Mouse (Mus musculus): ENCODE measurements around the gene Fcamr. TPM values are rescaled to one million over a fixed set of nuclear protein-coding genes. Genes with fewer than 3 reads are reported as not detected.

Fcamr gene
- 0.16 TPM in 1 of 2 replicates, not detected in the other for polyA plus RNA-seq (2014; fragmentation: Nextera tagmentation; extraction: Ambion mirVana)

DNA sequence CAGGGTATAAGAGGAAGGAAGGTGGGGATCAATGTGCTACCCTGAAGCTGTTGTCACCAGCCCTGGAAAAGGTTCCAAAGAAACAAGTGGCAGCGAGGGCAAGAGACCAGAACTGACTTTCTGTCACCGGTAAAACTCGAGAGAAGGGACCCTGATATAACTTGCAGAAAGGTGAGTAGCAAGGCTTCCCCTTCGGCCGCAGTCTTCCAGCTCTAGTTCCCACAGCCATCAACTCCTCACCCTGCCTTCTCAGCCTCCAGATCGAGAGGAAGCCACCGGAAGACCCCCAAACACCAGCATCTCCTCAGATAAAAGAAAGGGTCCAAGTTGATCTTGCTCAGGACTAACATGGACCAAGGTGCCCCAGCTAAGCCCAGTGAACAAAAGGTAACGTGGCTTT is at the start of gene Fcamr:
Gene Fcamr (plus strand): TSS at position 301 of the 400 bp plus-strand sequence.
- Histone ChIP-seq H3K9ac (ENCODE audit: low read length) (no peak within 1 kb of the TSS), H3K4me1 (replicated peaks; ENCODE audit: control insufficient read depth, insufficient read depth, low read length) (no peaks in the 10 kb centered on the region), H3K27ac (ENCODE audit: low read depth) (no peak within 1 kb of the TSS), H3K36me3 (ENCODE audit: control insufficient read depth, insufficient read depth, low read length) (no peaks in the 10 kb centered on the region), H3K9me3 (ENCODE audit: control insufficient read depth, low read length) (no peaks in the 10 kb centered on the region), H3K27me3 (replicated peaks; ENCODE audit: control insufficient read depth, insufficient read depth, low read length) (no peaks in the 10 kb centered on the region), H3K4me3 (ENCODE audit: low read depth, low read length) (no peak within 1 kb of the TSS), H3K4me2 (ENCODE audit: low read length) (no peak within 1 kb of the TSS)
- DNase-seq (ENCODE audit: low spot score) (peak; percentile 33), ATAC-seq (replicated peaks; ENCODE audit: low FRiP score, low TSS enrichment, low read depth) (no peak)
- WGBS = 84% methylated on average over 8 of the region's 8 CpGs

- Histone ChIP-seq H3K27me3 (replicated peaks; ENCODE audit: control insufficient read depth, insufficient read depth, low read length) (no peaks in the 10 kb centered on the region), H3K27ac (ENCODE audit: low read depth) (no peak overlapping the region), H3K9ac (ENCODE audit: low read length) (no peak overlapping the region), H3K36me3 (ENCODE audit: control insufficient read depth, insufficient read depth, low read length) (no peaks in the 10 kb centered on the region), H3K4me3 (ENCODE audit: low read depth, low read length) (no peak overlapping the region), H3K4me1 (replicated peaks; ENCODE audit: control insufficient read depth, insufficient read depth, low read length) (no peaks in the 10 kb centered on the region; the same call in 1 of the 2 replicates), H3K4me2 (ENCODE audit: low read length) (no peak overlapping the region), H3K9me3 (ENCODE audit: control insufficient read depth, low read length) (no peaks in the 10 kb centered on the region)
- WGBS = 50% methylated on average over 9 of the region's 9 CpGs
- DNase-seq (ENCODE audit: low spot score) = no peak
- no peak for ATAC-seq (replicated peaks; ENCODE audit: low FRiP score, low TSS enrichment, low read depth)
These were observed 41.0 kb upstream of the Fcamr start for GRCm38 (mm10) chr1:130759689-130760088.

DNA sequence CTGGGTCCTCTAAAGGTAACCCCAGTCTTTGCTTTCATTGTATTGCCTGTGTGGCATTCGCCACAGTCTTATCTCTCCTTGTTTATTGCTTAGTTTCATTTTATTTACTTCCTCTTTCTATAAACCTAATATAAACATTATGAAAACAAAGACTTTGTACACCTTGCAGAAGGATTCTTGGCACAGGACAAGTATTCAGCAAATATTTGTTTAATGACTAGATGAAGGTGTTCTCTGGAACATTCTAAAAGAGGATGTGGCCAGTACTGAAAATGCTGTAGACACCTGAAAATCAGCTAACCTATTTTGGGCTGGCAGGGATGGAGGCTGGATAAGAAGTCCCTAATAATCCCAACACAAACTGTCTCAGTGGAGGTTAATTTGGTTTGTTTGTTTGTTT is 39.1 kb upstream of the Fcamr start:
- WGBS = 55% methylated on average over 1 of the region's 1 CpGs
- Histone ChIP-seq H3K27me3 (replicated peaks; ENCODE audit: control insufficient read depth, insufficient read depth, low read length) (no peaks in the 10 kb centered on the region), H3K9ac (ENCODE audit: low read length) (no peak overlapping the region), H3K4me2 (ENCODE audit: low read length) (no peak overlapping the region), H3K4me3 (ENCODE audit: low read depth, low read length) (no peak overlapping the region), H3K36me3 (ENCODE audit: control insufficient read depth, insufficient read depth, low read length) (no peaks in the 10 kb centered on the region), H3K27ac (ENCODE audit: low read depth) (peak overlapping the region; percentile 22; the same call in 1 of the 2 replicates), H3K4me1 (replicated peaks; ENCODE audit: control insufficient read depth, insufficient read depth, low read length) (no peaks in the 10 kb centered on the region; the same call in 1 of the 2 replicates), H3K9me3 (ENCODE audit: control insufficient read depth, low read length) (no peaks in the 10 kb centered on the region)
- ATAC-seq (replicated peaks; ENCODE audit: low FRiP score, low TSS enrichment, low read depth) (no peak), DNase-seq (ENCODE audit: low spot score) (no peak)

DNA sequence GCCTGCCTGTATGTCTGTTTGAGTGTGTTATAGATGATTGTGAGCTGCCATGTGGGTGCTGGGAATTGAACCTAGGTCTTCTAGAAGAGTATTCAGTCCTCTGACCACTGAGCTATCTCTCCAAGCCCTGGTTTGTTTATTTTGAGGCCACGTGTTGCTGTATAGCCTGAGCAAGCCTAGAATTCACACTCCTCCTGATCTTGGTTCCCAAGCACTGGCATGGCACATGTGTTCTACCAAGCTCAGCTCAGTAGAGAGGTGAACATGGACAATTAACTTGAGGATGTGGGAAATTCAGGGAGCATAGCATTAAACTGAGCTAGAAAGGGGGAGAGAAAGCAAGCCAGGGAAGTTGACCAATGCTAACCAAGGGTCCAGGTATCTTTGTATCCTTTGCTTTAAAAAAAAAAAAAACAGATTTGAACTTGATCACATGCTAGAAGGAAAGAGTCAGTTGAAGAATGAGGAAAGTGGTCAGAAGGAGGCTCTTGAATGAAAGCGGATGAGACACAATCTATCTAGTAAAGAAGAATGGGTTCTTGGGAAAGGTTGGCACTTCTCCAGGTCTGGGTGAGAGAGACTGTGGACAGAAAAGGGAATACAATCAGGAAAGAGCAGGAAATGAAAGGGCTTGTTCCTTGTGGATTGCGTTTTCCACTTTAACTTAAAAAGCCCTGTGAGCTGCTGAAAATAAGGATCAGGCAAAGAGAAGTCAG is 38.5 kb upstream of the Fcamr start:
- no peaks in the 10 kb centered on the region for H3K9me3 ChIP-seq (ENCODE audit: control insufficient read depth, low read length)
- no peak for ATAC-seq (replicated peaks; ENCODE audit: low FRiP score, low TSS enrichment, low read depth)
- H3K36me3 ChIP-seq (ENCODE audit: control insufficient read depth, insufficient read depth, low read length) = no peaks in the 10 kb centered on the region
- no peak overlapping the region for H3K4me2 ChIP-seq (ENCODE audit: low read length)
- DNase-seq (ENCODE audit: low spot score) = no peak
- 70% methylated on average over 3 of the region's 3 CpGs for WGBS
- H3K27ac ChIP-seq (ENCODE audit: low read depth) = no peak overlapping the region
- H3K4me1 ChIP-seq (replicated peaks; ENCODE audit: control insufficient read depth, insufficient read depth, low read length) = no peaks in the 10 kb centered on the region; the same call in 1 of the 2 replicates
- no peak overlapping the region for H3K4me3 ChIP-seq (ENCODE audit: low read depth, low read length)
- H3K9ac ChIP-seq (ENCODE audit: low read length) = no peak overlapping the region
- no peaks in the 10 kb centered on the region for H3K27me3 ChIP-seq (replicated peaks; ENCODE audit: control insufficient read depth, insufficient read depth, low read length)

- Histone ChIP-seq H3K4me1 (replicated peaks; ENCODE audit: control insufficient read depth, insufficient read depth, low read length) (no peaks in the 10 kb centered on the region; the same call in 1 of the 2 replicates), H3K4me2 (ENCODE audit: low read length) (no peak overlapping the region), H3K9ac (ENCODE audit: low read length) (no peak overlapping the region), H3K27ac (ENCODE audit: low read depth) (peak overlapping the region; percentile 36; the same call in 1 of the 2 replicates), H3K36me3 (ENCODE audit: control insufficient read depth, insufficient read depth, low read length) (no peaks in the 10 kb centered on the region), H3K27me3 (replicated peaks; ENCODE audit: control insufficient read depth, insufficient read depth, low read length) (no peaks in the 10 kb centered on the region), H3K9me3 (ENCODE audit: control insufficient read depth, low read length) (no peaks in the 10 kb centered on the region), H3K4me3 (ENCODE audit: low read depth, low read length) (no peak overlapping the region)
- DNase-seq (ENCODE audit: low spot score) (peak; percentile 67), ATAC-seq (replicated peaks; ENCODE audit: low FRiP score, low TSS enrichment, low read depth) (peak; percentile 94)
- 71% methylated on average over 12 of the region's 12 CpGs for WGBS
These were observed 36.7 kb upstream of the Fcamr start for GRCm38 (mm10) chr1:130764027-130764461.

DNA sequence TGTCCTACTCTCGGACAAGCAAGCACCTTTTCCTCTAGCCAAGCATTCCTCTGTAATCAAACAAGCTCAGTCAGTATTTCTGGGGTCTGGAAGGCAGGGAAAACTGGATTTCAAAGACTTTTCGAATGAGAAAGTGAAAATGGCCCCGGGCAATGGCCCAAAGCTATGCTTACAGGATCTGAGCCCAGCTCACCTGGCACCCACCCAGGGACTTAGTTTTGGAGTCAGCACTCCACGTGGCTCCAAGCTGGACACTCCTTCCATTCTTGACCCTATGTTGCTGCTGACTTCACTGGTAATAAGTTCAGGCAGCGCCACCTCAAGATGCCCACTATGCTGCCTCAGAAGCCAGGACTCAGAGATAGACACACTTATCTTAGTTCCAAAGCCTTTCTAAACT is 33.6 kb upstream of the Fcamr start:
- Histone ChIP-seq H3K27me3 (replicated peaks; ENCODE audit: control insufficient read depth, insufficient read depth, low read length) (no peaks in the 10 kb centered on the region), H3K4me2 (ENCODE audit: low read length) (no peak overlapping the region), H3K27ac (ENCODE audit: low read depth) (no peak overlapping the region), H3K9ac (ENCODE audit: low read length) (no peak overlapping the region), H3K4me3 (ENCODE audit: low read depth, low read length) (no peak overlapping the region), H3K9me3 (ENCODE audit: control insufficient read depth, low read length) (no peaks in the 10 kb centered on the region), H3K4me1 (replicated peaks; ENCODE audit: control insufficient read depth, insufficient read depth, low read length) (no peaks in the 10 kb centered on the region), H3K36me3 (ENCODE audit: control insufficient read depth, insufficient read depth, low read length) (no peaks in the 10 kb centered on the region)
- 83% methylated on average over 5 of the region's 5 CpGs for WGBS
- ATAC-seq (replicated peaks; ENCODE audit: low FRiP score, low TSS enrichment, low read depth) = no peak
- no peak for DNase-seq (ENCODE audit: low spot score)

DNA sequence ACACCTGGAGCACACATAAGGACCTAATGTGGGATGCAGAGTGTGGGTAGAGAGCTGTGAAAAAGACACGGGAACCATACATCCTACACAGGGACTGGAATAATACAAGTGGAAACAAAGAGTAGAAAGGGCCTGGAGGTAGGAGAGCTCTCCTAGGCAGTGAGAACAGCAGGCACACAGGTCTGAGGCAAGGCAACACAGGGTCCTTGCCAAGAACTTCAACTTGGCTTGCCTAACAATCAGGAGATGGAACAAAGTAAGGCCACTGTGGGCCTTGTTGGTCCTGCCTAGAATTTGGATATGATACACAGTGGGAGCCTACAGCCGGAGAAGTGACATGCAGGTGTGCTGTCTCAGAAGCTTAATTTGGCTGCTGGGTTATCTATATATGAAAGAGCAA is 30.8 kb upstream of the Fcamr start:
- ATAC-seq (replicated peaks; ENCODE audit: low FRiP score, low TSS enrichment, low read depth) = no peak

DNA sequence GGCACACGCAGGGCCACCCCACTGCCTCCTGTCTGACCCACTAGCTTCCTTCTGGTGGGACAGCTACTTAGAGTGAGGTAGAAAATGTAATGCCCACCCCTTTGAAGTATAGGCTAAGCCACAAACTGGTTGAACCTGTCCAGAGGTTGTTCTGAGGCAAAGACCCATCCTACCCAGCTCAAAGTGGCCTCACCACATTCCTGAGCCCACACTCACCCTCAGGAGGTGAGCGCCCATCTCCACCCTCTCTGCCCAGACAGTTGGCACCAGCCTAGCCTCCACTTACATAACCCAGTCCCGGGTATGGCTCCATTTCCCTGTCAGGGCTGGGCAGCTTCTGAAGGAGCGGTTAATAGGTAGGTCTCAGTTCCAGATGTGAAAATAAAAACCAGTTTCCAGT is 30.2 kb upstream of the Fcamr start:
- Histone ChIP-seq H3K4me3 (ENCODE audit: low read depth, low read length) (no peak overlapping the region), H3K27ac (ENCODE audit: low read depth) (no peak overlapping the region), H3K9ac (ENCODE audit: low read length) (no peak overlapping the region), H3K9me3 (ENCODE audit: control insufficient read depth, low read length) (no peaks in the 10 kb centered on the region), H3K36me3 (ENCODE audit: control insufficient read depth, insufficient read depth, low read length) (no peaks in the 10 kb centered on the region), H3K27me3 (replicated peaks; ENCODE audit: control insufficient read depth, insufficient read depth, low read length) (no peaks in the 10 kb centered on the region), H3K4me2 (ENCODE audit: low read length) (no peak overlapping the region), H3K4me1 (replicated peaks; ENCODE audit: control insufficient read depth, insufficient read depth, low read length) (no peaks in the 10 kb centered on the region)
- WGBS = 65% methylated on average over 4 of the region's 4 CpGs
- DNase-seq (ENCODE audit: low spot score) (no peak), ATAC-seq (replicated peaks; ENCODE audit: low FRiP score, low TSS enrichment, low read depth) (0 out of 2 replicates have a peak, but pooled peaks have one; percentile 68)

More for the DNA sequence above, 30.8 kb upstream of the Fcamr start:
- H3K27me3 ChIP-seq (replicated peaks; ENCODE audit: control insufficient read depth, insufficient read depth, low read length) = no peaks in the 10 kb centered on the region
- DNase-seq (ENCODE audit: low spot score) = no peak
- no peaks in the 10 kb centered on the region for H3K9me3 ChIP-seq (ENCODE audit: control insufficient read depth, low read length)
- no peaks in the 10 kb centered on the region for H3K36me3 ChIP-seq (ENCODE audit: control insufficient read depth, insufficient read depth, low read length)
- H3K4me1 ChIP-seq (replicated peaks; ENCODE audit: control insufficient read depth, insufficient read depth, low read length) = no peaks in the 10 kb centered on the region
- 87% methylated on average over 2 of the region's 2 CpGs for WGBS
- H3K4me2 ChIP-seq (ENCODE audit: low read length) = no peak overlapping the region
- no peak overlapping the region for H3K4me3 ChIP-seq (ENCODE audit: low read depth, low read length)
- H3K9ac ChIP-seq (ENCODE audit: low read length) = no peak overlapping the region
- H3K27ac ChIP-seq (ENCODE audit: low read depth) = no peak overlapping the region

GRCm38 (mm10) chr1:130770981-130771494 is 29.7 kb upstream of the Fcamr start:
- no peak overlapping the region for H3K9ac ChIP-seq (ENCODE audit: low read length)
- no peak overlapping the region for H3K4me2 ChIP-seq (ENCODE audit: low read length)
- no peaks in the 10 kb centered on the region for H3K9me3 ChIP-seq (ENCODE audit: control insufficient read depth, low read length)
- no peak overlapping the region for H3K27ac ChIP-seq (ENCODE audit: low read depth)
- DNase-seq (ENCODE audit: low spot score) (no peak), ATAC-seq (replicated peaks; ENCODE audit: low FRiP score, low TSS enrichment, low read depth) (no peak)
- no peak overlapping the region for H3K4me3 ChIP-seq (ENCODE audit: low read depth, low read length)
- no peaks in the 10 kb centered on the region for H3K4me1 ChIP-seq (replicated peaks; ENCODE audit: control insufficient read depth, insufficient read depth, low read length)
- no peaks in the 10 kb centered on the region for H3K36me3 ChIP-seq (ENCODE audit: control insufficient read depth, insufficient read depth, low read length)
- WGBS = 72% methylated on average over 3 of the region's 3 CpGs
- H3K27me3 ChIP-seq (replicated peaks; ENCODE audit: control insufficient read depth, insufficient read depth, low read length) = no peaks in the 10 kb centered on the region

Measured in intestine, embryonic 14.5 days (tissue).